Mouse (Mus musculus): ENCODE measurements around the gene Kif14.

GRCm38 (mm10) chr1:136499317-136499716 lies 33.2 kb downstream of the Kif14 start:
- no peak for TF ChIP-seq POLR2A (IDR thresholded peaks at IDR 0.05; ENCODE audit: borderline replicate concordance, insufficient read depth, low read length)
- TF ChIP-seq CTCF (IDR thresholded peaks at IDR 0.05; ENCODE audit: borderline replicate concordance, insufficient read depth, low read depth, low read length), result no peak
